Mouse (Mus musculus) G1E (cell line): ENCODE data around the gene Msantd2. TPM values are rescaled to one million over a fixed set of nuclear protein-coding genes. Genes with fewer than 3 reads are reported as not detected.

Source experiments
- ATAC-seq: 2 replicates; pipeline ENCODE4 v1.8.0; 2016; ENCODE audit warnings: mild to moderate bottlenecking; ENCODE audit not compliant: insufficient number of reproducible peaks, poor library complexity, low FRiP score, severe bottlenecking; ENCODE audit errors: extremely low read depth
- DNase-seq: peaks from one replicate; pipeline ENCODE4 v3.0.0; 2012; ENCODE audit warnings: low spot score
- H3K27me3 ChIP-seq: 2 replicates; pipeline ENCODE4 v1.6.1; 2012; ENCODE audit warnings: mild to moderate bottlenecking, low read length, inconsistent platforms; ENCODE audit not compliant: insufficient read depth
- H3K36me3 ChIP-seq: replicated peaks from 2 replicates; pipeline ENCODE3; 2012; ENCODE audit warnings: mild to moderate bottlenecking, inconsistent platforms
- H3K4me1 ChIP-seq: 2 replicates; pipeline ENCODE4 v1.6.1; 2012; ENCODE audit warnings: low read depth, low read length, inconsistent platforms, mixed read lengths; ENCODE audit not compliant: insufficient read depth
- H3K4me3 ChIP-seq: 2 replicates; pipeline ENCODE4 v1.5.1; 2012; ENCODE audit warnings: low read depth, mild to moderate bottlenecking, inconsistent platforms, low read length, moderate library complexity, mixed read lengths
- H3K9me3 ChIP-seq: replicated peaks from 2 replicates; pipeline ENCODE4 v1.6.1; 2012; ENCODE audit warnings: inconsistent platforms
- CTCF ChIP-seq: IDR thresholded peaks from 2 replicates; pipeline ENCODE4 v1.5.1; 2012; ENCODE audit warnings: low read depth, low read length, inconsistent platforms, mixed read lengths
- GATA1 ChIP-seq: IDR thresholded peaks from 2 replicates; pipeline ENCODE4 v1.6.1; 2012; ENCODE audit warnings: borderline replicate concordance, low read length, inconsistent platforms, mixed read lengths
- GATA2 ChIP-seq: IDR thresholded peaks from 2 replicates; pipeline ENCODE4 v1.6.1; 2012; ENCODE audit warnings: low read depth, low read length, inconsistent platforms, borderline replicate concordance
- POLR2AphosphoS5 ChIP-seq: IDR thresholded peaks from 2 replicates; pipeline ENCODE4 v1.6.1; 2012; ENCODE audit warnings: low read depth, low read length, inconsistent platforms; ENCODE audit not compliant: insufficient replicate concordance
- TAL1 ChIP-seq: conservative IDR thresholded peaks from 2 replicates; pipeline ENCODE4 v1.6.1; 2012; ENCODE audit warnings: low read depth, low read length, inconsistent platforms, mixed read lengths
- polyA plus RNA-seq: library from polyadenylated mRNA; stranded (reverse); fragments of >175 nt; gene quantifications from 2 replicates; pipeline ENCODE4 v1.2.3, GENCODE M21; 2012
- total RNA-seq, 2 experiments: library from RNA; stranded (forward) in 1 of 2; stranded (reverse) in 1 of 2; fragments of 200-1000 nt in 1 of 2; fragments of >200 nt in 1 of 2; fragmentation: Nextera tagmentation in 1 of 2; gene quantifications; 2 replicates each; pipeline ENCODE4 v1.2.3; 2014 to 2017

Msantd2 gene
- total and polyA plus RNA-seq, 3 experiments, result 27.5 to 59.1 (median 49.4) TPM

- DNase-seq (no peak), ATAC-seq (no peak)
- no peaks in the 10 kb centered on the region for H3K9me3 ChIP-seq
- TF ChIP-seq TAL1 (no peak), GATA1 (no peak), POLR2AphosphoS5 (no peak), CTCF (no peak), GATA2 (no peak)
- peaks cover 42% of the 10 kb centered on the region for H3K27me3 ChIP-seq
- H3K4me1 ChIP-seq, result peaks cover 21% of the 10 kb centered on the region
- peaks cover 9% of the 10 kb centered on the region for H3K36me3 ChIP-seq
- H3K4me3 ChIP-seq, result no peak overlapping the region
Measured at GRCm38 (mm10) chr9:37537658-37538250, 48.6 kb downstream of the Msantd2 start.

DNA sequence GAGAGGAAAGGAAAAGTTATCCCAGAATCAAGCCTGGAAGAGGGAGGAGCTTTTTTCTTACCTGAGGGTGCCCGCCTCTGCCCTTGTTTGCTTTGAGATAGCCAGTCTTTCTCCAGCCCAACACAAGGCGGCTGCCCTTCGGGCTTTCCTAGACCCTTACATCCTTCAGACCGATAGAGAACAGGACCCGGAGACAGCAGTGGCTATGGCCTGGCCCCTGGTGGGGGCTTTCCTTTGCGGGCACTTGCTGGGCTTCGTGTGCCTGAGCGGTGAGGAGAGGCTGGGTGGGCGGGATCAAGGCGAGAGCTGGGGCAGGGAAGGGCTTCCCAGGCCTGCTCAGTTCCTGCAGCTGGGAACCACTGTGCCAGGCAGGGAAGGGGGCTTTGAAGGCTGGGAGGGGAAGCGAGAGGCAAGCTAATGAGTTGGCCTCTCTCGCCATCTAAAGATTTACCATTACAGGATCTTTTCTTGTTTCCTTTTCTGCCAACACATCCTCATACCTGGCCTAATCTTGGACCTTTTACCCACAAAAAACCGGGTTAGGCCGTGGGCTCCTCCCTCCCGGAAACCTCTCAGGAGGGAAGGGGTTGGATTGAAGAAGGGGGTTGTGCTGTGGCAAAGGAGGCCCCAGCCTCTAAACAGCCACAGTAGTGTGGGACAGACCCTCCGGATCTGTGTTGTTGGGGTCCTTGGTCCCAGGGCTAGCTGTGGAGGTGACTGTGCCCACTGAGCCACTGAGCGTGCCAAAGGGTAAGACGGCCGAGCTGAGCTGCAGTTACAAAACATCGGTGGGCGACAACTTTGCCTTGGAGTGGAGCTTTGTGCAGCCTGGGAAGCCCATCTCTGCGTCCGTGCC is 50.3 kb downstream of the Msantd2 start, which contains the start of gene Vsig2:
Gene Vsig2, plus strand, starts transcription at position 86 of the 856 bp plus-strand sequence.
- Histone ChIP-seq H3K4me3 (no peak within 1 kb of the TSS), H3K9me3 (no peaks in the 10 kb centered on the region), H3K36me3 (peaks cover 23% of the 10 kb centered on the region), H3K27me3 (peaks cover 33% of the 10 kb centered on the region), H3K4me1 (peaks cover 31% of the 10 kb centered on the region)
- DNase-seq (no peak), ATAC-seq (no peak)
- no peak for TF ChIP-seq TAL1
- TF ChIP-seq GATA2, result no peak
- no peak for TF ChIP-seq POLR2AphosphoS5
- TF ChIP-seq CTCF, result no peak
- no peak for TF ChIP-seq GATA1

GRCm38 (mm10) chr9:37540226-37540625 is 51.1 kb downstream of the Msantd2 start:
- ATAC-seq (0 out of 2 replicates have a peak, but pooled peaks have one; percentile 2), DNase-seq (no peak)
- Histone ChIP-seq H3K4me1 (peaks cover 38% of the 10 kb centered on the region), H3K9me3 (no peaks in the 10 kb centered on the region), H3K36me3 (peaks cover 31% of the 10 kb centered on the region), H3K27me3 (peaks cover 30% of the 10 kb centered on the region), H3K4me3 (no peak overlapping the region)
- TF ChIP-seq POLR2AphosphoS5 (peak; percentile 79), CTCF (no peak), TAL1 (no peak), GATA2 (no peak), GATA1 (no peak)

DNA sequence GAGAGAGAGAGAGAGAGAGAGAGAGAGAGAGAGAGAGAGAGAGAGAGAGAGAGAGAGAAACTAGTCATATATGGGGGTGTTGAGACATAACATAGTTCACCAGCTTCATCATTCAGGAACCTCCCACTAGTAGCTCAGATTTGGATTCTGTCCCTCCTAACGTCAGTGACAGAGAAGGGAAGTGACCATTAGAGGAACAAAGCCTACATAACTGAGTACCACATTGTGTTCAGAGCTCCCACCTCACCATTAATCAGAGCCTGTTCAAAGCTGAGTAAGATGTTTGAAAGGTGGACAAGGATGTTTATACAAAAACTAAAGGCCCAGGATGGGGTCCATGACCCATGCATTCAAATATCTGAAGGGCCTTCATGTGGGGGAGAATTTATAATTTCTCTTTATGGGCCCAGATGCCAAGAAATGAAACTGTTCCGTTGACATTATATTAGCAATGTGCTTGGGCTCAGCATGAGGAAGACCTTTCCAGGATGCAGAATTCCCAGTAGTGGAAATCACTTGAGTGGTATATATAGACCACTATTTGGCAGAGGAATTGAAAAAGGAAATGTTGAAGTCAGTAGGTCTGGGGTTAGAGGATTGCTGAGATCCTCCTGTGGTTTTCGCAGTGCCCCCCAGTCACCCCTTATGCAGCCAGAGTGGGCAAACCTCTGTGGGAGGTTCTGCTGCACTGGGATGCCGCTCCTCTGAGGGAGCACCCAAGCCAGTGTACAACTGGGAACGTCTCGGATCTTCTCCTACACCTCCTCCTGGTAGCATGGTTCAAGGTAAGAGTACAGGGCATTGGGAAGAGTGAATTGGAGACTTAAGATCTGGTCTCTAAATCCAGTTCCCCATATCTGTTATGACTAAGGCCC is 51.8 kb downstream of the Msantd2 start:
- ATAC-seq, result no peak
- no peak for TF ChIP-seq GATA2
- no peak for TF ChIP-seq GATA1
- no peak for TF ChIP-seq POLR2AphosphoS5
- no peak for TF ChIP-seq TAL1
- TF ChIP-seq CTCF, result no peak
- H3K4me1 ChIP-seq, result peaks cover 45% of the 10 kb centered on the region

DNA sequence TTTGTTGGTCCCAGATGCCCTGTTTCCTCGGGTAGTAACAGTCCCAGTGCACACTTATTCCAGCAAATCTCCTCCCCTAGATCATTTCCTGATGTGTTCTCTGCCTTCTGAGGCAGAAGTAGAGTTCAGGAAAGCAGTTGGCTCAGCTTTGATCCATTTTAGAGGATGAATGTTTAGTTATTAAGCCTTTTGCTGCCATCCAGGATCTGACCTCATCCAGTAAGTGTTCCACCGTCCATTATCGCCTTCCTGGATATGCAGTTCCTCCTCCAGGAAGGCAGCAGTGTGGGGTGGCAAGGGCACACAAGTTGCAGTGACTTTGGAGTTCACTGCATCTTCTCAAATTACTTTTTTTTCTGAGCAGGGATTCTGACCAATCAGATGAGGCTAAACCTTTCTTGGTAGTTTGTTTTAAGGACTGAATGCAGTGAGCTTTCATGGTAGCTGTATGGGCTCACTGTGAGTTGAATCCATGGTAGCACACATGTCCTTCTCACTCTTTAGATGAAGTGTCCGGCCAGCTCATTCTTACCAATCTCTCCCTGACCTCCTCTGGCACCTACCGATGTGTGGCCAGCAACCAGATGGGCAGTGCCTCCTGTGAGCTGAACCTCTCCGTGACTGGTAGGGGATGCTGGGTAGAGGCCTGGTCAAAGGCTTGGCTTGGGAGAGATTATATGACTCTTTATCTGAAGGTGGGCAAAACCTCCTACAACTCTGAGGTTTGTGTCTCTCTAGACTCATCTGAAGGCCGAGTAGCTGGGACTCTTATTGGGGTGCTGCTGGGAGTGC is 52.9 kb downstream of the Msantd2 start:
- H3K4me1 ChIP-seq, result peaks cover 53% of the 10 kb centered on the region
- H3K36me3 ChIP-seq, result peaks cover 45% of the 10 kb centered on the region
- peak; percentile 6; the same call in 1 of the 2 replicates for ATAC-seq
- DNase-seq, result no peak
- H3K4me3 ChIP-seq, result no peak overlapping the region
- no peak for TF ChIP-seq GATA2
- no peak; the same call in 1 of the 2 replicates for TF ChIP-seq POLR2AphosphoS5
- TF ChIP-seq CTCF, result no peak
- TF ChIP-seq GATA1, result no peak
- TF ChIP-seq TAL1, result no peak
- H3K27me3 ChIP-seq, result peaks cover 23% of the 10 kb centered on the region
- no peaks in the 10 kb centered on the region for H3K9me3 ChIP-seq

More for the DNA sequence above, 51.8 kb downstream of the Msantd2 start:
- Histone ChIP-seq H3K27me3 (peaks cover 30% of the 10 kb centered on the region), H3K4me3 (no peak overlapping the region), H3K36me3 (peaks cover 38% of the 10 kb centered on the region), H3K9me3 (no peaks in the 10 kb centered on the region)
- no peak for DNase-seq
